Mouse (Mus musculus) liver, adult (tissue): ENCODE data around the gene Aldh18a1.

Source experiments
- GATA4 ChIP-seq: IDR thresholded peaks from 2 replicates; pipeline ENCODE4 v1.6.1; 2014; ENCODE audit warnings: mild to moderate bottlenecking, low read length; ENCODE audit not compliant: insufficient replicate concordance

Aldh18a1 gene

GRCm38 (mm10) chr19:40588293-40588654 lies at the start of gene Aldh18a1:
TSS of gene Aldh18a1 (minus strand) at chr19:40588463.
- TF ChIP-seq GATA4 = no peak

GRCm38 (mm10) chr19:40637601-40638000 lies 49.3 kb upstream of the Aldh18a1 start:
- TF ChIP-seq GATA4 = no peak

DNA sequence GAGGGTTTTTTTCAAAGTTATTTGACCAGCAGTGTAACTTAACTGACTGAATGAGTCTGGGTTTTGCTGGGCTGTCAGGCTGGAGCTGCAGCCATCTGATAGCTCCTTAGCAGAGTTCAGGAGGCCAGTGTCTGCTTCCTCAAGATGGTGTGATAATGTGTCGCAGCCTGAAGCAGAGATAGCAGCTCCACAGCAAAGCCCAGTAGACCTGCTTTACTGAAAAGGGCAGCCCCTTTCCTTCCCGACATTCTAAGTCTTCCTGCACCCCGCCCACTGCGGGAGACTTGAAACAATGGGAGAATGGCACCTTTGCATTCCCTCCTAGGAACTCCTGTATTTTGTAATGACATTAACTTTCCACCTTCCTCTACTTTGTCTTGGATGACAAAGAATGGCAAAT lies 48.8 kb upstream of the Aldh18a1 start:
- peak; percentile 69; the same call in 1 of the 2 replicates for TF ChIP-seq GATA4

DNA sequence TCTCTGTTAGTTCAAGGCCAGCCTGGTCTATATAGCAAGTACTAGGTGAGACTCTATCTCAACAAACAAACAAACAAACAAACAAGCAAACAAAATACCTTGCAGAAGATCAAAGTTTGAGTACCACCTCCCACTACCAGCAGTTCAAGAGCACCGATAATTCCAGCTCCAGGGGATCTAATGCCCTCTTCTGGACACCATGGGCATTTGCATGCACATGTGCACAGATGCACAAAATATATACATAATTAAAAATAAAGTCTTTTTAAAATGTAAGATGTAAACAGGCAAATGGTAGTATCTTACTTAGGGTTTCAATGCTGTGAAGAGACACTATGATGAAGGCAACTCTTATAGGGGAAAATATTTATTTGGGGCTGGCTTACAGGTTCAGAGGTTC lies 44.9 kb upstream of the Aldh18a1 start:
- no peak for TF ChIP-seq GATA4

GRCm38 (mm10) chr19:40632668-40633067 lies 44.4 kb upstream of the Aldh18a1 start:
- TF ChIP-seq GATA4 = no peak

GRCm38 (mm10) chr19:40632193-40632592 lies 43.9 kb upstream of the Aldh18a1 start:
- no peak for TF ChIP-seq GATA4

- TF ChIP-seq GATA4 = no peak
Observed at GRCm38 (mm10) chr19:40630606-40631005, 42.3 kb upstream of the Aldh18a1 start.

- no peak for TF ChIP-seq GATA4
Observed at GRCm38 (mm10) chr19:40630096-40630495, 41.8 kb upstream of the Aldh18a1 start.

GRCm38 (mm10) chr19:40628950-40629349 lies 40.7 kb upstream of the Aldh18a1 start:
- TF ChIP-seq GATA4 = no peak

GRCm38 (mm10) chr19:40625935-40626334 lies 37.7 kb upstream of the Aldh18a1 start:
- no peak for TF ChIP-seq GATA4

DNA sequence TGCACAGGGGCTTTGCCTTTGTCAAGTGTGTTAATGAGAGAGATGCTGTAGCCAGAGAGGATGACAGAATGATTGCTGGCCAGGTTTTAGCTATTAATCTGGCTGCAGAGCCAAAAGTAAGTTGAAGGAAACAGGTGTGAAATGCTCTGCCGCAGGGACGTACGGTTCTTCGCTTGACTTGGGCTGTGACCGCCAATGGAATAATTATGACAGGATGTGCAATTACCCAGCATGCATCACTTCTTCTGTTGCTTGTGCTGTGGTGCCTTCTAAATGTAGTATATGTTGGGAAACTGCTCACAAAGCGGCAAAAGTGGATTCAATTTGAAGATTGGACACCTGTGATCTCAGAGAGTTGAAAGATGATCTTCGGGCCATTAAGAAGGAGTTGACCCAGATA lies 27.8 kb upstream of the Aldh18a1 start:
- TF ChIP-seq GATA4 = no peak

DNA sequence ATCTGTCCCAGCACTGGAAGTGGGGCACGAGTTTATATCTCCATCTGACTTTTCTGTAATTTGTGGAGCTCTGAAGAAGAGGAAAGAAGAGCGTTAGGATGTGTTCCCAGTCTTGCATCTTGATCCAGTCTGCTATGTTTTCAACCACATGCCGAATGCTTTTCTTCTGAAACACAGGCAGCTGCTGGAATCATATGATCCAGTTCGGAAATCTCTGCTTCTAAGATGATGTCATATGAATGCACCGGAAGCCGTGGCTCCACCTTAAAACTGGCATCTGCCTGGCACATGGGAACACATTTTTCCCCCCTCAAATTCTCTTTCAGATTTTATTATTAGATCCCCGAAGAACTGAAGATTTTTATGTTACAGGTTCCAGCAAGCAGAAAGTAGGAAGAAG lies 26.5 kb upstream of the Aldh18a1 start:
- TF ChIP-seq GATA4 = no peak

DNA sequence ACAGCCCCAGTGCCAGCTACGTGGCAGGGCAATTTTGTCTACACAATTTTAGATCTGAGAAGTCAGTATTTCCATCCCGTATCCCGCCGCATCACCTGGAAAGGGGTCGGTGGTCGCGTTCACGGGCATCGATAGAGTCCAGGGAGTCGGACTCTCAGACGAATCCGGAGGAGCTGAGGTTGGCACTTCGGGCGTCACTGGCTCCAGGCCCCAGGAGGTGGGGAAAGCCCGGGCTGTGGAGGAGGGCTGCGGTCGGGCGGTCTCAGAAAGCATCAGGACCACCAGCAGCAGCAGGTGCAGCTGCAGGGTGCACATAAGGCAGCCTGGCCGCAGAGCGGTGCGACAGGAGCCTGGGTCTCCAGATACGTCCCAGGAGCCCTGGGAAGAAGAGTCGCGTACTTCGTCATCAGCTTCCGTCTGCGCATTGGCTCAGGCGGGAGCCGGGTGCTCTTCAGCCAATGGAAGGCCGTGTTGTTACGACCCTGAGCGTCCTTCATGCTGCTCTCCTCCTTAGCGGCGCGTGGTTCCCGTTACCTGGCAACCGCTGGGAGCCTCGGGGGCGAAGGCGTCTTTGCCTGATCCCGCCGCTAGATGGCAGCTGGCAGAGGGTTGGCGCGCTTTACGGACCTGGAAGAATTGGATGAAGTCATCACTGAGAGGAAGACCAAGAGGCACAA lies 23.7 kb upstream of the Aldh18a1 start, which contains the start of the genes Tctn3 and Entpd1:
Tctn3 (minus strand) TSS at position 404 of the 677 bp plus-strand sequence.
Entpd1 (plus strand) TSS at position 537 of the 677 bp plus-strand sequence.
- peak; percentile 20; the same call in 1 of the 2 replicates for TF ChIP-seq GATA4

- TF ChIP-seq GATA4 = no peak
Observed at GRCm38 (mm10) chr19:40607676-40608075, 19.4 kb upstream of the Aldh18a1 start.

GRCm38 (mm10) chr19:40605189-40605588 lies 16.9 kb upstream of the Aldh18a1 start:
- TF ChIP-seq GATA4 = no peak

- TF ChIP-seq GATA4 = no peak
Observed at GRCm38 (mm10) chr19:40601870-40602269, 13.6 kb upstream of the Aldh18a1 start.

- no peak for TF ChIP-seq GATA4
Observed at GRCm38 (mm10) chr19:40595831-40596230, 7.6 kb upstream of the Aldh18a1 start.
